Mouse (Mus musculus): ENCODE measurements around the gene Mipol1.

GRCm38 (mm10) chr12:57543627-57543991 is 313.4 kb downstream of the Mipol1 start:
- TF ChIP-seq POLR2A (IDR thresholded peaks at IDR 0.05; ENCODE audit: insufficient read depth, low read depth, low read length) (no peak), CTCF (IDR thresholded peaks at IDR 0.05; ENCODE audit: insufficient read depth, low read depth, low read length) (no peak)

Data from olfactory bulb, adult 2 months (tissue).